Mouse (Mus musculus): ENCODE data around the gene B230307C23Rik. TPM values are rescaled to one million over a fixed set of nuclear protein-coding genes. Genes with fewer than 3 reads are reported as not detected.

Gene B230307C23Rik
- 22.5 and 34.9 TPM in 2 replicates for polyA plus RNA-seq (2015; fragmentation: Nextera tagmentation; extraction: Ambion mirVana)

- Histone ChIP-seq H3K4me2 (peak within 1 kb of the TSS; percentile 58), H3K27ac (peak within 1 kb of the TSS; percentile 83), H3K9me3 (peaks cover 21% of the 10 kb centered on the region), H3K9ac (peak within 1 kb of the TSS; percentile 67), H3K4me1 (peaks cover 8% of the 10 kb centered on the region; the same call in 1 of the 2 replicates), H3K27me3 (no peaks in the 10 kb centered on the region), H3K4me3 (peak within 1 kb of the TSS; percentile 57), H3K36me3 (peaks cover 9% of the 10 kb centered on the region)
- peak; percentile 95 for ATAC-seq (ENCODE audit: insufficient number of reproducible peaks, insufficient read depth, low FRiP score, low TSS enrichment, low read depth)
- WGBS = 4% methylated on average over 22 of the region's 22 CpGs
These were observed at the start of gene B230307C23Rik for GRCm38 (mm10) chr16:97996616-97997382. TSS of gene B230307C23Rik (plus strand) at chr16:97997315.

GRCm38 (mm10) chr16:97948836-97949235, 48.3 kb upstream of the B230307C23Rik start:
- H3K36me3 ChIP-seq = peaks cover 56% of the 10 kb centered on the region
- no peak for ATAC-seq (ENCODE audit: insufficient number of reproducible peaks, insufficient read depth, low FRiP score, low TSS enrichment, low read depth)
- H3K27me3 ChIP-seq = no peaks in the 10 kb centered on the region
- no peaks in the 10 kb centered on the region for H3K9me3 ChIP-seq
- 81% methylated on average over 4 of the region's 4 CpGs for WGBS
- no peak overlapping the region for H3K9ac ChIP-seq
- H3K4me2 ChIP-seq = no peak overlapping the region
- H3K27ac ChIP-seq = no peak overlapping the region
- H3K4me1 ChIP-seq = no peaks in the 10 kb centered on the region
- no peak overlapping the region for H3K4me3 ChIP-seq

- no peak overlapping the region for H3K9ac ChIP-seq
- H3K9me3 ChIP-seq = no peaks in the 10 kb centered on the region
- H3K27ac ChIP-seq = no peak overlapping the region
- no peak overlapping the region for H3K4me3 ChIP-seq
- H3K4me1 ChIP-seq = no peaks in the 10 kb centered on the region
- H3K36me3 ChIP-seq = peaks cover 60% of the 10 kb centered on the region
- WGBS = 94% methylated on average over 8 of the region's 8 CpGs
- H3K27me3 ChIP-seq = no peaks in the 10 kb centered on the region
- no peak for ATAC-seq (ENCODE audit: insufficient number of reproducible peaks, insufficient read depth, low FRiP score, low TSS enrichment, low read depth)
- no peak overlapping the region for H3K4me2 ChIP-seq
These were observed 47.1 kb upstream of the B230307C23Rik start for GRCm38 (mm10) chr16:97950061-97950460.

- no peak overlapping the region for H3K4me2 ChIP-seq
- H3K4me3 ChIP-seq = no peak overlapping the region
- H3K4me1 ChIP-seq = no peaks in the 10 kb centered on the region
- peaks cover 77% of the 10 kb centered on the region for H3K36me3 ChIP-seq
- no peak overlapping the region for H3K9ac ChIP-seq
- H3K27ac ChIP-seq = no peak overlapping the region
- H3K9me3 ChIP-seq = no peaks in the 10 kb centered on the region
- H3K27me3 ChIP-seq = no peaks in the 10 kb centered on the region
- 81% methylated on average over 4 of the region's 4 CpGs for WGBS
- no peak for ATAC-seq (ENCODE audit: insufficient number of reproducible peaks, insufficient read depth, low FRiP score, low TSS enrichment, low read depth)
These were observed 44.7 kb upstream of the B230307C23Rik start for GRCm38 (mm10) chr16:97952371-97952770.

- no peak overlapping the region for H3K9ac ChIP-seq
- no peaks in the 10 kb centered on the region for H3K9me3 ChIP-seq
- 86% methylated on average over 9 of the region's 9 CpGs for WGBS
- no peak overlapping the region for H3K4me3 ChIP-seq
- no peaks in the 10 kb centered on the region for H3K27me3 ChIP-seq
- H3K36me3 ChIP-seq = peaks cover 77% of the 10 kb centered on the region
- no peak overlapping the region for H3K27ac ChIP-seq
- ATAC-seq (ENCODE audit: insufficient number of reproducible peaks, insufficient read depth, low FRiP score, low TSS enrichment, low read depth) = no peak
- no peak overlapping the region for H3K4me2 ChIP-seq
- H3K4me1 ChIP-seq = peaks cover 3% of the 10 kb centered on the region; the same call in 1 of the 2 replicates
These were observed 44.3 kb upstream of the B230307C23Rik start for GRCm38 (mm10) chr16:97952801-97953200.

- H3K4me3 ChIP-seq = no peak overlapping the region
- no peaks in the 10 kb centered on the region for H3K27me3 ChIP-seq
- 93% methylated on average over 2 of the region's 2 CpGs for whole genome bisulfite sequencing
- H3K4me1 ChIP-seq = peaks cover 6% of the 10 kb centered on the region; the same call in 1 of the 2 replicates
- H3K9ac ChIP-seq = no peak overlapping the region
- H3K27ac ChIP-seq = no peak overlapping the region
- no peak overlapping the region for H3K4me2 ChIP-seq
- no peaks in the 10 kb centered on the region for H3K9me3 ChIP-seq
- H3K36me3 ChIP-seq = peaks cover 77% of the 10 kb centered on the region
- ATAC-seq (ENCODE audit: insufficient number of reproducible peaks, insufficient read depth, low FRiP score, low TSS enrichment, low read depth) = no peak
These were observed 43.8 kb upstream of the B230307C23Rik start for GRCm38 (mm10) chr16:97953300-97953699.

- H3K4me2 ChIP-seq = no peak overlapping the region
- no peak overlapping the region for H3K27ac ChIP-seq
- peaks cover 55% of the 10 kb centered on the region for H3K36me3 ChIP-seq
- no peak overlapping the region for H3K4me3 ChIP-seq
- 88% methylated on average over 2 of the region's 2 CpGs for WGBS
- peaks cover 11% of the 10 kb centered on the region for H3K4me1 ChIP-seq
- H3K27me3 ChIP-seq = no peaks in the 10 kb centered on the region
- H3K9ac ChIP-seq = no peak overlapping the region
- no peak for ATAC-seq (ENCODE audit: insufficient number of reproducible peaks, insufficient read depth, low FRiP score, low TSS enrichment, low read depth)
- H3K9me3 ChIP-seq = no peaks in the 10 kb centered on the region
These were observed 41.1 kb upstream of the B230307C23Rik start for GRCm38 (mm10) chr16:97956011-97956410.

GRCm38 (mm10) chr16:97957626-97958025, 39.5 kb upstream of the B230307C23Rik start:
- Histone ChIP-seq H3K4me1 (peaks cover 15% of the 10 kb centered on the region), H3K36me3 (peaks cover 39% of the 10 kb centered on the region), H3K4me2 (no peak overlapping the region), H3K9ac (no peak overlapping the region), H3K9me3 (no peaks in the 10 kb centered on the region), H3K4me3 (no peak overlapping the region), H3K27ac (peak overlapping the region; percentile 22; the same call in 1 of the 2 replicates), H3K27me3 (no peaks in the 10 kb centered on the region)
- no peak for ATAC-seq (ENCODE audit: insufficient number of reproducible peaks, insufficient read depth, low FRiP score, low TSS enrichment, low read depth)

GRCm38 (mm10) chr16:97958401-97958973, 38.6 kb upstream of the B230307C23Rik start:
- peaks cover 30% of the 10 kb centered on the region for H3K36me3 ChIP-seq
- ATAC-seq (ENCODE audit: insufficient number of reproducible peaks, insufficient read depth, low FRiP score, low TSS enrichment, low read depth) = no peak
- no peak overlapping the region for H3K27ac ChIP-seq

GRCm38 (mm10) chr16:97960348-97960747, 36.8 kb upstream of the B230307C23Rik start:
- 95% methylated on average over 3 of the region's 3 CpGs for WGBS
- Histone ChIP-seq H3K27me3 (no peaks in the 10 kb centered on the region), H3K9me3 (no peaks in the 10 kb centered on the region), H3K36me3 (peaks cover 14% of the 10 kb centered on the region), H3K9ac (no peak overlapping the region), H3K27ac (no peak overlapping the region), H3K4me3 (no peak overlapping the region), H3K4me2 (no peak overlapping the region), H3K4me1 (peaks cover 15% of the 10 kb centered on the region)
- ATAC-seq (ENCODE audit: insufficient number of reproducible peaks, insufficient read depth, low FRiP score, low TSS enrichment, low read depth) = no peak

More at GRCm38 (mm10) chr16:97958401-97958973, 38.6 kb upstream of the B230307C23Rik start:
- Histone ChIP-seq H3K9ac (no peak overlapping the region), H3K4me2 (no peak overlapping the region), H3K27me3 (no peaks in the 10 kb centered on the region), H3K9me3 (no peaks in the 10 kb centered on the region), H3K4me1 (peaks cover 15% of the 10 kb centered on the region), H3K4me3 (no peak overlapping the region)

- Histone ChIP-seq H3K9ac (peak overlapping the region; percentile 90), H3K9me3 (no peaks in the 10 kb centered on the region), H3K4me2 (peak overlapping the region; percentile 90), H3K36me3 (peaks cover 2% of the 10 kb centered on the region), H3K4me1 (peaks cover 15% of the 10 kb centered on the region), H3K27me3 (no peaks in the 10 kb centered on the region), H3K4me3 (peak overlapping the region; percentile 81), H3K27ac (peak overlapping the region; percentile 96)
- WGBS = 9% methylated on average over 28 of the region's 36 CpGs
- peak; percentile 38; the same call in 1 of the 2 replicates for ATAC-seq (ENCODE audit: insufficient number of reproducible peaks, insufficient read depth, low FRiP score, low TSS enrichment, low read depth)
These were observed 35.5 kb upstream of the B230307C23Rik start for GRCm38 (mm10) chr16:97961381-97962150.
